Mouse (Mus musculus): ENCODE results near the gene Slfn3. TPM values are rescaled to one million over a fixed set of nuclear protein-coding genes. Genes with fewer than 3 reads are reported as not detected.
"Not testable (repeated sequence)": the region's sequence is repeated elsewhere in the genome, so short reads cannot be mapped to it uniquely, and the experiment has no call there.

Gene Slfn3
- 1.3 and 2.1 TPM in 2 replicates for polyA plus RNA-seq (2015; fragmentation: Nextera tagmentation; extraction: Ambion mirVana)

DNA sequence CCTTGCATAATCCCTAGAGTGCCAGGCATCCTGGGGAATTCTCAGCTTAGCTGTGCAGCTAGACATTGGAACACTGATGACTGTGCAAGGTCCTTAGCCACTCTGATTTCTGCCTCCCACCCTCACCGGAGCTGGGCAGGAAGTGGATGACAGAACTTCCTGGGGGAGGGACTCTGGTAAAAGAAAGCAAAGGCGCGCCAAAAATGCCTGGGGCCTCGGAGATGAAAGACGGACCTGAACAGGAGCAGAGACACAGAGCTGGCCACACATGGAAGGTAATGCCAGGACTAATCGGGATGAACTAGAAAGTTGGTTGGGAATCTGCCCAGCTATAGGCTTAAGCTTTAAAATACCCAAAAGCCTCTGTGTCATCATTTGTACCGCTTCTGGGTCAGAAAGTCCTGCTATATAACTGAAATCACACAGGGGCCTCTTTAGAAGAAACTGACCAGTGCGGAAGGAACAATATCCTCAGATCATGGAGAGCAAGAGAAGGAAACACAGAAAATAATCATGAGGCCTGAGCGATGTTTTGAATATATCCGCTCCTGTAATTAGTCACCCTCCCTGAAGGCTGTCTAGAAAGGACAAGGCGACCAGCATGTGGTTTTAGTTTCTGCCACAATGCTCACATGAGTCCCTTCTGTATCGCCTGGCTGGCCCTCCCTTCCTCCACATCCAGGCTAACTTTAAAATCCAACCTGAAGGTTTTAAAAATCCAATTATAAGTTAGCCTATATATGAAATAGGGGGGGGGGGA lies at the start of gene Slfn3:
TSS of gene Slfn3 (plus strand) at position 197 of the 760 bp plus-strand sequence.
- Histone ChIP-seq H3K9ac (0 out of 2 replicates have a peak within 1 kb of the TSS, but pooled peaks have one; percentile 44), H3K36me3 (no peaks in the 10 kb centered on the region), H3K4me3 (peak within 1 kb of the TSS; percentile 27), H3K27me3 (no peaks in the 10 kb centered on the region), H3K4me1 (peaks cover 6% of the 10 kb centered on the region; the same call in 1 of the 2 replicates), H3K4me2 (peak within 1 kb of the TSS; percentile 48), H3K9me3 (no peaks in the 10 kb centered on the region), H3K27ac (no peak within 1 kb of the TSS; the same call in 1 of the 2 replicates)
- ATAC-seq (ENCODE audit: insufficient number of reproducible peaks, insufficient read depth, low FRiP score, low TSS enrichment, low read depth): no peak
- WGBS: 43% methylated on average over 12 of the region's 12 CpGs

GRCm38 (mm10) chr11:83148939-83149338 lies 42.2 kb upstream of the Slfn3 start:
- H3K4me2 ChIP-seq; H3K4me1 ChIP-seq; H3K36me3 ChIP-seq; H3K4me3 ChIP-seq; H3K27ac ChIP-seq; H3K27me3 ChIP-seq; H3K9me3 ChIP-seq; ATAC-seq (ENCODE audit: insufficient number of reproducible peaks, insufficient read depth, low FRiP score, low TSS enrichment, low read depth); H3K9ac ChIP-seq: not testable (repeated sequence)
- WGBS: no CpG with 5 or more reads among the region's 1 CpGs

GRCm38 (mm10) chr11:83174948-83175539 lies 16.1 kb upstream of the Slfn3 start, which contains the start of gene Slfn4:
TSS of gene Slfn4 (plus strand) at chr11:83175186.
- Histone ChIP-seq H3K36me3 (no peaks in the 10 kb centered on the region), H3K4me1 (no peaks in the 10 kb centered on the region), H3K27ac (no peak within 1 kb of the TSS), H3K27me3 (no peaks in the 10 kb centered on the region), H3K4me3 (no peak within 1 kb of the TSS), H3K4me2 (no peak within 1 kb of the TSS), H3K9me3 (no peaks in the 10 kb centered on the region), H3K9ac (no peak within 1 kb of the TSS)
- 86% methylated on average over 12 of the region's 12 CpGs for WGBS
- ATAC-seq (ENCODE audit: insufficient number of reproducible peaks, insufficient read depth, low FRiP score, low TSS enrichment, low read depth): no peak

DNA sequence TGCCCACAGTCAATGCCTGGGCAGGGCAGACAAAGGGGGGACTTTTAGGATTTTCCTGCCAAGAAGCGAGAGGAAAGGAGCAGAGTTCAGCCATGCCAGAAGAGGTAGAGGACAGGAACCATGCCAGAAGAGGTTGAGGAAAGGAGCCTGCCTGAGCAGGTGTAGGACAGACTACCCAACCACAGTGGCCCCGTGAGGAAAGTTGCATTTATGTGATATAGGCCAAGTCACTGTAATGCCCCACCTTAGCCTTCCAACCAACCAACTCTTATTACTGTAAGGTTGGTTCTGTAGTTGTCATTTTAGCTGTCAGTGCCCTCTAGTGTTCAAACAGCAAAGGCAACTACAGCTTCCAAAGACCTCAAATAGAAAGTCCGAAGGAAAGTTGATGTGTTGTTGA lies 871 bp downstream of the Slfn3 start:
- ATAC-seq (ENCODE audit: insufficient number of reproducible peaks, insufficient read depth, low FRiP score, low TSS enrichment, low read depth): no peak
- WGBS: 59% methylated on average over 3 of the region's 3 CpGs
- no peaks in the 10 kb centered on the region for H3K36me3 ChIP-seq
- no peak overlapping the region for H3K27ac ChIP-seq
- no peak overlapping the region for H3K9ac ChIP-seq
- peak overlapping the region; percentile 48 for H3K4me2 ChIP-seq
- H3K4me1 ChIP-seq: peaks cover 6% of the 10 kb centered on the region; the same call in 1 of the 2 replicates
- H3K9me3 ChIP-seq: no peaks in the 10 kb centered on the region
- no peak overlapping the region for H3K4me3 ChIP-seq
- H3K27me3 ChIP-seq: no peaks in the 10 kb centered on the region

- H3K36me3 ChIP-seq: no peaks in the 10 kb centered on the region
- H3K9ac ChIP-seq: no peak overlapping the region
- H3K4me3 ChIP-seq: no peak overlapping the region
- no peaks in the 10 kb centered on the region for H3K27me3 ChIP-seq
- no peaks in the 10 kb centered on the region for H3K4me1 ChIP-seq
- H3K27ac ChIP-seq: no peak overlapping the region
- no peak for ATAC-seq (ENCODE audit: insufficient number of reproducible peaks, insufficient read depth, low FRiP score, low TSS enrichment, low read depth)
- no peaks in the 10 kb centered on the region for H3K9me3 ChIP-seq
- H3K4me2 ChIP-seq: no peak overlapping the region
Observed at GRCm38 (mm10) chr11:83205002-83205401, 13.9 kb downstream of the Slfn3 start.

DNA sequence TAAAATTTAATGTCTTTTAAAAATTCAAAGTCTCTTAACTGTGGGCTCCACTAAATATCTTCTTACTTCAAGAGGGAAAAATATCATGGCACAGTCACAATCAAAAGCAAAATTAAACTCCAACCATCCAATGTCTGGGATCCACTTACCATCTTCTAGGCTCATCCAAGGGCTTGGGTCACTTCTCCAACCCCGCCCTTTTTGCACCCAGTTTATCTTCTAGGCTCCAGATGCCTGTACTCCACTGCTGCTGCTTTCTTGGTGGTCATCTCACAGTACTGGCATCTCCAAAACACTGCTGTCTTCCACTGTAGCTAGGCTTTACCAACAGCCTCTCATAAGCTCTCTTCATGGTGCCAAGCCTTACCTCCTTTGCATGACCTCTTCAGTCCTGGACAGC lies 25.0 kb downstream of the Slfn3 start:
- WGBS: 83% methylated on average over 1 of the region's 1 CpGs
- H3K9ac ChIP-seq: no peak overlapping the region
- no peak overlapping the region for H3K4me2 ChIP-seq
- H3K4me1 ChIP-seq: no peaks in the 10 kb centered on the region
- no peak overlapping the region for H3K4me3 ChIP-seq
- no peaks in the 10 kb centered on the region for H3K27me3 ChIP-seq
- ATAC-seq (ENCODE audit: insufficient number of reproducible peaks, insufficient read depth, low FRiP score, low TSS enrichment, low read depth): no peak
- H3K9me3 ChIP-seq: no peaks in the 10 kb centered on the region
- no peak overlapping the region for H3K27ac ChIP-seq
- no peaks in the 10 kb centered on the region for H3K36me3 ChIP-seq

DNA sequence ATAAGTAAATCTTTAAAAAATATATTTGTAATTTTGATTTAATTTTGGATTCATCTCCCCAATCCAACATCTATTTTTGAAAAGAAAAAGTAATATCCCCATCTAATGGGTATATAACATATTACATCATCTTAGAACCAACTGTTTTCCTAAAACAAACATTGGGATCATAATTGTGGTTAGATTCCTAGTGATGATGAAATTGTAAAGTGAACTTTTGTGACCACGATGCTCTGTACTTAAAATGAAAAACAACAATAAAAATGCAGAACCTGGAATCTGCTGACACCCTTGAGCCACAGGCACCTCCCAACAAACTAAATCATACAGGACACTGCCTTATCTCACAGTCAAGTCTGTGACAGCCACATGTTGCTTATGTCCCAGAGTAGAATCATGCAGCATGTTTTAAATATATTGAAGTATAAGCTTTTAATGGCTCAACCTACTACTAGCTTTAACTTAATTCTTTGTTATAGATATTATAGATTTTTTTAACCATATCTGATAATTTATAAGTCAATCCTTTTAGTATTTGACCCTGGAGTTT lies 30.3 kb downstream of the Slfn3 start:
- H3K4me1 ChIP-seq: no peaks in the 10 kb centered on the region
- no peak overlapping the region for H3K9ac ChIP-seq
- no peaks in the 10 kb centered on the region for H3K27me3 ChIP-seq
- H3K27ac ChIP-seq: no peak overlapping the region
- H3K36me3 ChIP-seq: no peaks in the 10 kb centered on the region
- no peaks in the 10 kb centered on the region for H3K9me3 ChIP-seq
- H3K4me2 ChIP-seq: no peak overlapping the region
- no peak overlapping the region for H3K4me3 ChIP-seq
- no peak for ATAC-seq (ENCODE audit: insufficient number of reproducible peaks, insufficient read depth, low FRiP score, low TSS enrichment, low read depth)
- 79% methylated on average over 1 of the region's 1 CpGs for WGBS

DNA sequence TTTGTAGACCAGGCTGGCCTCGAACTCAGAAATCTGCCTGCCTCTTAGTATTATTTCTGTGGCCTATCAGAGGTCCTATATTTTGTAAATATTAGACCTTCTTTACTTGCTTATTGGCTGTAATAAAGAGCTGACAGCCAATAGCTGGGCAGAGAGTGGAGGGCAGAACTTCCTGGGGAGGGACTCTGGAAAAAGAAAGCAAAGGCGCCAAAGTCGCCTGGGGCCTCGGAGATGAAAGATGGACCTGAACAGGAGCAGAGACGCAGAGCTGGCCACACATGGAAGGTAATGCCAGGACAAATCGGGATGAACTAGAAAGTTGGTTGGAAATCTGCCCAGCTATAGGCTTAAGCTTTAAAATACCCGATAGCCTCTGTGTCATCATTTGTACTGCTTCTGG lies 32.2 kb downstream of the Slfn3 start:
- ATAC-seq (ENCODE audit: insufficient number of reproducible peaks, insufficient read depth, low FRiP score, low TSS enrichment, low read depth): no peak
- WGBS: 80% methylated on average over 7 of the region's 7 CpGs
- Histone ChIP-seq H3K27ac (no peak overlapping the region), H3K36me3 (no peaks in the 10 kb centered on the region), H3K4me1 (no peaks in the 10 kb centered on the region), H3K9me3 (no peaks in the 10 kb centered on the region), H3K27me3 (0 out of 2 replicates have a peak, but pooled peaks cover under 1% of the 10 kb centered on the region), H3K4me2 (no peak overlapping the region), H3K9ac (no peak overlapping the region), H3K4me3 (no peak overlapping the region)

GRCm38 (mm10) chr11:83223793-83224192 lies 32.7 kb downstream of the Slfn3 start:
- 61% methylated on average over 5 of the region's 5 CpGs for WGBS
- H3K4me3 ChIP-seq: not testable (repeated sequence)

GRCm38 (mm10) chr11:83224217-83224616 lies 33.1 kb downstream of the Slfn3 start:
- Histone ChIP-seq H3K27ac (no peak overlapping the region), H3K4me3 (no peak overlapping the region), H3K9ac (no peak overlapping the region), H3K9me3 (no peaks in the 10 kb centered on the region), H3K27me3 (0 out of 2 replicates have a peak, but pooled peaks cover 6% of the 10 kb centered on the region), H3K4me1 (no peaks in the 10 kb centered on the region), H3K36me3 (no peaks in the 10 kb centered on the region), H3K4me2 (no peak overlapping the region)
- 84% methylated on average over 9 of the region's 9 CpGs for whole genome bisulfite sequencing
- ATAC-seq (ENCODE audit: insufficient number of reproducible peaks, insufficient read depth, low FRiP score, low TSS enrichment, low read depth): no peak

More at GRCm38 (mm10) chr11:83223793-83224192, 32.7 kb downstream of the Slfn3 start:
- H3K27ac ChIP-seq; H3K27me3 ChIP-seq; H3K4me1 ChIP-seq; H3K9ac ChIP-seq; ATAC-seq (ENCODE audit: insufficient number of reproducible peaks, insufficient read depth, low FRiP score, low TSS enrichment, low read depth); H3K4me2 ChIP-seq; H3K9me3 ChIP-seq; H3K36me3 ChIP-seq: not testable (repeated sequence)

- no peak overlapping the region for H3K4me3 ChIP-seq
- H3K27ac ChIP-seq: no peak overlapping the region
- ATAC-seq (ENCODE audit: insufficient number of reproducible peaks, insufficient read depth, low FRiP score, low TSS enrichment, low read depth): no peak
- no peaks in the 10 kb centered on the region for H3K9me3 ChIP-seq
- H3K4me2 ChIP-seq: no peak overlapping the region
- 74% methylated on average over 3 of the region's 3 CpGs for WGBS
- H3K9ac ChIP-seq: no peak overlapping the region
- H3K4me1 ChIP-seq: no peaks in the 10 kb centered on the region
- no peaks in the 10 kb centered on the region for H3K36me3 ChIP-seq
- 0 out of 2 replicates have a peak, but pooled peaks cover 6% of the 10 kb centered on the region for H3K27me3 ChIP-seq
Observed at GRCm38 (mm10) chr11:83224750-83225149, 33.6 kb downstream of the Slfn3 start.

Data from embryonic facial prominence, embryonic 13.5 days (tissue).